23 mouse cellular contexts compared by ENCODE assay signal in the genomic region with DNA sequence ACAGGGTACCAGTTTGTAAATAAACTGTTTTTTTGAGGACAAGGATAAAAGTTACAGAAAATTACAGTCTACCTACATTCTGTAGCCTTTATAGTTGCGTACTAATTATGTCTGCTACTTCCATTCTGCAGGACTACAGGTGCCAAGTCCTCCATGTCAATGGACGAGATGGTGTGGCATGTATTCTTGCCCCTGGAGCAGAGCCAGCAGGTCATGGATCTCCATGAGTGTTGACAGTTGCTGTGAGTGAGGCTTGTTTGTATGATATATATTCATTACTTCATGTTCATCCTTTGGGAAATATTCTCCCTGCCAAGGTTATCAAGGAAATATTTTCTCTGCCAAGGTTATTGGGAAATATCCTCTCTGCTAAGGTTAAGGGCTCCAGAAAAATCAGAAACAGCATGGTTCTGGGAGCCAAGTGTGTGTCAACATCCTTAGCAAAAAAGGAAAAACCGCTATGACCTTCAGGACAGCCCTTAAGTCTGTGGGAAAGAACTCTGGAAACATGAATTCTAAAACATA. TPM values are rescaled to one million over a fixed set of nuclear protein-coding genes. Genes with fewer than 3 reads are reported as not detected.
DNase-seq lines count a peak whose midpoint lies in the region; ATAC-seq and TF ChIP-seq lines count a peak whose summit lies in the region.
"Had no signal": no experiment of that assay in that cellular context is flagged by ENCODE, and none has a peak within 500 bp of the region (broad histone marks: within the 10 kb centered on the region; RNA-seq: fewer than 3 reads in every experiment).

No protein-coding gene starts in this region.

- no peak overlapping the region for H3K4me3 ChIP-seq in kidney, adult 2 months (ENCODE audit: insufficient read depth, low read depth, low read length)
- H3K4me3 ChIP-seq in lung, postnatal 0 days (ENCODE audit: low read depth, low read length), result no peak overlapping the region
- H3K4me3 ChIP-seq: embryonic facial prominence, embryonic 12.5 days; erythroblast, embryonic 14.5 days; heart, embryonic 13.5 days; hindbrain, embryonic 10.5 days; limb, embryonic 13.5 days; midbrain, embryonic 12.5 days; neural tube, embryonic 12.5 days had no signal

- 62% methylated on average over 3 of the region's 3 CpGs for WGBS in kidney, adult 2 months
- WGBS in lung, postnatal 0 days, result 62% methylated on average over 3 of the region's 3 CpGs

- H3K9ac ChIP-seq in lung, postnatal 0 days (replicated peaks; ENCODE audit: low read depth), result no peak overlapping the region
- H3K9ac ChIP-seq: embryonic facial prominence, embryonic 12.5 days; heart, embryonic 13.5 days; limb, embryonic 13.5 days; midbrain, embryonic 12.5 days; neural tube, embryonic 12.5 days had no signal

- H3K9me3 ChIP-seq in lung, postnatal 0 days (ENCODE audit: low read length), result no peaks in the 10 kb centered on the region
- H3K9me3 ChIP-seq: embryonic facial prominence, embryonic 12.5 days; hindbrain, embryonic 10.5 days; midbrain, embryonic 12.5 days; neural tube, embryonic 12.5 days had no signal

- no peaks in the 10 kb centered on the region for H3K27me3 ChIP-seq in kidney, adult 2 months (replicated peaks; ENCODE audit: control insufficient read depth, insufficient read depth, low read length)
- no peaks in the 10 kb centered on the region for H3K27me3 ChIP-seq in lung, postnatal 0 days (replicated peaks; ENCODE audit: insufficient read depth, low read length)
- H3K27me3 ChIP-seq: embryonic facial prominence, embryonic 12.5 days; heart, embryonic 13.5 days; limb, embryonic 13.5 days; midbrain, embryonic 12.5 days; neural tube, embryonic 12.5 days had no signal

- DNase-seq in adrenal gland, adult (ENCODE audit: inconsistent age in 2 of 2, low spot score in 1 of 2), result peak; percentile 51 to 82
- no peak for DNase-seq in adrenal gland, postnatal 4 days (ENCODE audit: low spot score in 2 of 2)
- peak; percentile 6 for DNase-seq in kidney, adult 2 months
- DNase-seq in kidney, adult 11 months, result no peak
- peak; percentile 18 for DNase-seq in lung, postnatal 0 days (ENCODE audit: low spot score)
- DNase-seq in lung, postnatal 14 days, result no peak
- DNase-seq in thymus, postnatal 25 days, result no peak
- DNase-seq in liver, result no peak
- DNase-seq: cerebellum, adult 9-11 months; gastrocnemius, postnatal 14 days; thymus, postnatal 36 days had no signal

- no peaks in the 10 kb centered on the region for H3K36me3 ChIP-seq in kidney, adult 2 months (ENCODE audit: control insufficient read depth, insufficient read depth, low read length)
- no peaks in the 10 kb centered on the region for H3K36me3 ChIP-seq in lung, postnatal 0 days (ENCODE audit: insufficient read depth, low read length)
- H3K36me3 ChIP-seq: embryonic facial prominence, embryonic 12.5 days; heart, embryonic 13.5 days; hindbrain, embryonic 10.5 days; limb, embryonic 13.5 days; midbrain, embryonic 12.5 days; neural tube, embryonic 12.5 days had no signal

- H3K4me1 ChIP-seq in kidney, adult 2 months (ENCODE audit: control insufficient read depth, insufficient read depth, low read length), result no peaks in the 10 kb centered on the region
- no peaks in the 10 kb centered on the region for H3K4me1 ChIP-seq in lung, postnatal 0 days (ENCODE audit: insufficient read depth, low read depth, low read length)
- H3K4me1 ChIP-seq: embryonic facial prominence, embryonic 12.5 days; heart, embryonic 13.5 days; hindbrain, embryonic 10.5 days; limb, embryonic 13.5 days; midbrain, embryonic 12.5 days; neural tube, embryonic 12.5 days had no signal

- TF ChIP-seq POLR2A in kidney, adult 2 months (IDR thresholded peaks at IDR 0.05; ENCODE audit: low read depth, low read length), result no peak

- H3K4me2 ChIP-seq in lung, postnatal 0 days (replicated peaks; ENCODE audit: low read depth, low read length), result no peak overlapping the region
- H3K4me2 ChIP-seq: embryonic facial prominence, embryonic 12.5 days; heart, embryonic 13.5 days; limb, embryonic 13.5 days; midbrain, embryonic 12.5 days; neural tube, embryonic 12.5 days had no signal

- no peak; the same call in 1 of the 2 replicates for ATAC-seq in lung, postnatal 0 days
- ATAC-seq: forebrain, embryonic 14.5 days had no signal

- no peak for TF ChIP-seq EP300 in lung, postnatal 0 days (IDR thresholded peaks at IDR 0.05)

- H3K27ac ChIP-seq in kidney, adult 2 months (ENCODE audit: insufficient read depth, low read depth, low read length), result no peak overlapping the region
- H3K27ac ChIP-seq in lung, postnatal 0 days (ENCODE audit: low read length), result no peak overlapping the region
- H3K27ac ChIP-seq: embryonic facial prominence, embryonic 12.5 days; heart, embryonic 13.5 days; hindbrain, embryonic 10.5 days; limb, embryonic 13.5 days; midbrain, embryonic 12.5 days; neural tube, embryonic 12.5 days had no signal

- TF ChIP-seq CTCF in kidney, adult 2 months (conservative IDR thresholded peaks at IDR 0.05; ENCODE audit: insufficient read depth, insufficient read length, low read depth, low read length), result no peak
- no peak for TF ChIP-seq CTCF in lung, postnatal 0 days (IDR thresholded peaks at IDR 0.05)

RNA-seq across cellular contexts. Expression of gene Olfr995, which starts 23.4 kb away (rescaled TPM):
- not detected for total RNA-seq in adrenal gland, postnatal 4 days (2021)
- polyA plus RNA-seq in kidney, adult 2 months (2012; rRNA removed), result not detected in 2 replicates
- not detected in 2 replicates for polyA plus RNA-seq in lung, postnatal 0 days (2015; fragmentation: Nextera tagmentation; extraction: Ambion mirVana)
- total RNA-seq: gastrocnemius, postnatal 14 days; layer of hippocampus, postnatal 14 days; megakaryocyte progenitor cell, adult 5-6 weeks had no signal
- polyA plus RNA-seq: embryonic facial prominence, embryonic 12.5 days; erythroblast, embryonic 14.5 days; forebrain, embryonic 14.5 days; heart, embryonic 13.5 days; hindbrain, embryonic 10.5 days; kidney, embryonic 14.5 days; limb, embryonic 13.5 days; liver, embryonic 16.5 days; midbrain, embryonic 12.5 days; neural tube, embryonic 12.5 days had no signal

RNA-seq across cellular contexts. Expression of gene Olfr994, which starts 30.6 kb away (rescaled TPM):
- not detected for total RNA-seq in adrenal gland, postnatal 4 days (2021)
- not detected in 2 replicates for polyA plus RNA-seq in kidney, adult 2 months (2012; rRNA removed)
- polyA plus RNA-seq in lung, postnatal 0 days (2015; fragmentation: Nextera tagmentation; extraction: Ambion mirVana), result not detected in 2 replicates
- total RNA-seq: gastrocnemius, postnatal 14 days; layer of hippocampus, postnatal 14 days; megakaryocyte progenitor cell, adult 5-6 weeks had no signal
- polyA plus RNA-seq: embryonic facial prominence, embryonic 12.5 days; erythroblast, embryonic 14.5 days; forebrain, embryonic 14.5 days; heart, embryonic 13.5 days; hindbrain, embryonic 10.5 days; kidney, embryonic 14.5 days; limb, embryonic 13.5 days; liver, embryonic 16.5 days; midbrain, embryonic 12.5 days; neural tube, embryonic 12.5 days had no signal

RNA-seq across cellular contexts. Expression of gene 4833423E24Rik, which starts 52.0 kb away (rescaled TPM):
- under 1 TPM; 0.34 to 0.48 TPM for total RNA-seq in adrenal gland, postnatal 4 days (2021)
- polyA plus RNA-seq in kidney, adult 2 months (2012; rRNA removed), result not detected in 2 replicates
- 3.2 and 3.8 TPM in 2 replicates for polyA plus RNA-seq in lung, postnatal 0 days (2015; fragmentation: Nextera tagmentation; extraction: Ambion mirVana)
- total RNA-seq: gastrocnemius, postnatal 14 days; megakaryocyte progenitor cell, adult 5-6 weeks had no signal
- polyA plus RNA-seq: erythroblast, embryonic 14.5 days; heart, embryonic 13.5 days; hindbrain, embryonic 10.5 days; kidney, embryonic 14.5 days; liver, embryonic 16.5 days; midbrain, embryonic 12.5 days; neural tube, embryonic 12.5 days had no signal

RNA-seq across cellular contexts. Expression of gene Olfr993, which starts 52.2 kb away (rescaled TPM):
- not detected for total RNA-seq in adrenal gland, postnatal 4 days (2021)
- not detected in 2 replicates for polyA plus RNA-seq in kidney, adult 2 months (2012; rRNA removed)
- polyA plus RNA-seq in lung, postnatal 0 days (2015; fragmentation: Nextera tagmentation; extraction: Ambion mirVana), result not detected in 2 replicates
- total RNA-seq: gastrocnemius, postnatal 14 days; layer of hippocampus, postnatal 14 days; megakaryocyte progenitor cell, adult 5-6 weeks had no signal
- polyA plus RNA-seq: embryonic facial prominence, embryonic 12.5 days; erythroblast, embryonic 14.5 days; forebrain, embryonic 14.5 days; heart, embryonic 13.5 days; hindbrain, embryonic 10.5 days; kidney, embryonic 14.5 days; limb, embryonic 13.5 days; liver, embryonic 16.5 days; midbrain, embryonic 12.5 days; neural tube, embryonic 12.5 days had no signal

RNA-seq across cellular contexts. Expression of gene Olfr992, which starts 57.6 kb away (rescaled TPM):
- not detected for total RNA-seq in adrenal gland, postnatal 4 days (2021)
- not detected in 2 replicates for polyA plus RNA-seq in kidney, adult 2 months (2012; rRNA removed)
- polyA plus RNA-seq in lung, postnatal 0 days (2015; fragmentation: Nextera tagmentation; extraction: Ambion mirVana), result not detected in 2 replicates
- total RNA-seq: gastrocnemius, postnatal 14 days; layer of hippocampus, postnatal 14 days; megakaryocyte progenitor cell, adult 5-6 weeks had no signal
- polyA plus RNA-seq: embryonic facial prominence, embryonic 12.5 days; erythroblast, embryonic 14.5 days; forebrain, embryonic 14.5 days; heart, embryonic 13.5 days; hindbrain, embryonic 10.5 days; kidney, embryonic 14.5 days; limb, embryonic 13.5 days; liver, embryonic 16.5 days; midbrain, embryonic 12.5 days; neural tube, embryonic 12.5 days had no signal

Comparison
In these comparisons a context has a peak if more than half of its experiments do, and no peak if none do; other contexts are left out.
1. DNase-seq: peak in adrenal gland, adult (2 of 2), kidney, adult 2 months (single experiment) and lung, postnatal 0 days (single experiment); none in adrenal gland, postnatal 4 days (0 of 2), kidney, adult 11 months (single experiment), lung, postnatal 14 days (single experiment), thymus, postnatal 25 days (single experiment) and liver (single experiment).